Mouse (Mus musculus) embryo, embryonic 10.5 days (tissue): Measurements from ENCODE around the gene Fam189b.

Source experiments
- DNase-seq: peaks from one replicate; pipeline ENCODE4 v3.0.0-alpha.2; 2015; ENCODE audit warnings: low spot score

Gene Fam189b

GRCm38 (mm10) chr3:89228836-89229235 is 45.9 kb downstream of the Fam189b start, which contains the start of gene Muc1:
Gene Muc1, plus strand, starts transcription at chr3:89229057.
- DNase-seq, result no peak

GRCm38 (mm10) chr3:89229276-89229675 is 46.3 kb downstream of the Fam189b start:
- no peak for DNase-seq

GRCm38 (mm10) chr3:89230561-89230960 is 47.6 kb downstream of the Fam189b start:
- DNase-seq, result no peak

- no peak for DNase-seq
Measured at GRCm38 (mm10) chr3:89231345-89231744, 48.4 kb downstream of the Fam189b start.

- no peak for DNase-seq
Measured at GRCm38 (mm10) chr3:89231772-89232275, 48.9 kb downstream of the Fam189b start.

- no peak for DNase-seq
Measured at GRCm38 (mm10) chr3:89232614-89233013, 49.7 kb downstream of the Fam189b start.

GRCm38 (mm10) chr3:89233562-89234110 is 50.7 kb downstream of the Fam189b start:
- DNase-seq, result no peak

- DNase-seq, result no peak
Measured at GRCm38 (mm10) chr3:89236516-89236915, 53.6 kb downstream of the Fam189b start.

GRCm38 (mm10) chr3:89237682-89238081 is 54.7 kb downstream of the Fam189b start:
- no peak for DNase-seq

- no peak for DNase-seq
Measured at GRCm38 (mm10) chr3:89238494-89238893, 55.6 kb downstream of the Fam189b start.
